Mouse (Mus musculus): ENCODE results near the gene Kat2b.

DNA sequence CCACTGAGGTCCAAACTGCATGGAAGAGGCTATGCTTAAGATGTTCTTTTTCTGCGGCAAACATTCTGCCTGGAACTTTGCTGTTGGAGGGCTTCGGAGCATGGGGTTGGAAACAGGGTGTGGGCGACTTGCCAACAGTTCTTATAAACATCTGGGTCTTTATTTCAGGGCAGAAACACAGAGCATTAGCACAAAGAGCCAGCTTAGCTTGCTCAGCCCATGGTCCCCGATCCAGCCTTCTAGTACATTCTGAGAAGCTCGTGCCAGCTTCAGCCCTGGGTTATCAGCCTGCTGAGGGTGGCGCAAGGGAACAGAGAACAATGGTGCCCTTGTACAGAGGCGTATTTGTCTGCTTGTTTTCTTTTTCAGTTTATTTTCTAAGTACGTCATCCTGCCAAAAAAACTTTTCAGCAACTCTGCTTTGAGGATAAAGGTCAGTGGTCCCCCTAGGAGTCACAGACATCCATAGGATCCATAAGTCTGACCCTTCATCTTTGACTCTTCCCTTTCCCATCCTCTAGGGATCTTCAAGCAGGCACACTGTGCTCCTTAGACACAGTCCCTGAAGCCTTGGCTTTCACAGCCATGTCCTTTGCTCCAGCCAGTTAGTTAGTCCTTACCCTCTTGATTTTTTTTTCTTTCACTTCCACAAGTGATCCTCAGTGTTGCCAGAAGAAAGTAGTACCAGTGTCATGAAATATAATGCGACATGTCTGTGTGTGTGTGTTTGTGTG, 22.9 kb upstream of the Kat2b start:
- TF ChIP-seq CTCF (IDR thresholded peaks at IDR 0.05; ENCODE audit: insufficient read depth, low read length) (no peak), POLR2A (IDR thresholded peaks at IDR 0.05; ENCODE audit: borderline replicate concordance, extremely low read depth, low read depth, low read length) (no peak)

All from lung, adult 2 months (tissue).